Mouse (Mus musculus) intestine, embryonic 16.5 days (tissue): ENCODE measurements at regions not wholly inside any gene's neighbourhood (a gene's known extent, or its start where the extent isn't known, plus 50 kb on each side); places are given as distances from the start of the nearest gene placed in this dataset.

Source experiments
- ATAC-seq: fragments of 200-750 bp; cut with Nextera tagmentation; 2 replicates; pipeline ENCODE4 v1.8.0; 2017; ENCODE audit warnings: moderate TSS enrichment, moderate library complexity
- H3K27ac ChIP-seq: fragments of 300-500 bp; sonication (generic); 2 replicates; pipeline ENCODE4 v1.5.1; 2014; ENCODE audit warnings: mild to moderate bottlenecking, low read length
- H3K27me3 ChIP-seq: fragments of 300-500 bp; sonication (generic); replicated peaks from 2 replicates; pipeline ENCODE4 v1.6.1; 2014; ENCODE audit warnings: low read length, control low read depth, mixed read lengths; ENCODE audit not compliant: control insufficient read depth, insufficient read depth
- H3K36me3 ChIP-seq: fragments of 300-500 bp; sonication (generic); 2 replicates; pipeline ENCODE4 v1.6.1; 2014; ENCODE audit warnings: low read length, control low read depth; ENCODE audit not compliant: control insufficient read depth, insufficient read depth
- H3K4me1 ChIP-seq: fragments of 300-500 bp; sonication (generic); 2 replicates; pipeline ENCODE4 v1.6.1; 2014; ENCODE audit warnings: low read length, control low read depth, mixed read lengths; ENCODE audit not compliant: control insufficient read depth, insufficient read depth
- H3K4me2 ChIP-seq: fragments of 300-500 bp; sonication (generic); 2 replicates; pipeline ENCODE4 v1.6.1; 2014; ENCODE audit warnings: low read depth, low read length, control low read depth
- H3K4me3 ChIP-seq: fragments of 300-500 bp; sonication (generic); 2 replicates; pipeline ENCODE4 v1.5.1; 2014; ENCODE audit warnings: mild to moderate bottlenecking, low read length
- H3K9ac ChIP-seq: fragments of 300-500 bp; sonication (generic); 2 replicates; pipeline ENCODE4 v1.6.1; 2014; ENCODE audit warnings: low read depth, low read length
- H3K9me3 ChIP-seq: fragments of 300-500 bp; sonication (generic); 2 replicates; pipeline ENCODE4 v1.6.1; 2016; ENCODE audit warnings: low read length, control low read depth; ENCODE audit not compliant: control insufficient read depth
- WGBS: fragments of 180-500 bp; shearing (Covaris S2); extraction: QIAGEN DNeasy Blood & Tissue Kit; methylation state at CpG from one replicate; pipeline ENCODE4 v1.1.7; 2014; 5-methylcytosine and 5-hydroxymethylcytosine counted together

GRCm38 (mm10) chr5:15773839-15774238, 59.8 kb upstream of the Speer4c start:
- H3K9ac ChIP-seq = no peak overlapping the region
- H3K4me1 ChIP-seq = no peaks in the 10 kb centered on the region
- H3K9me3 ChIP-seq = no peaks in the 10 kb centered on the region
- H3K27ac ChIP-seq = no peak overlapping the region
- no peak overlapping the region for H3K4me2 ChIP-seq
- ATAC-seq = no peak
- no peak overlapping the region for H3K4me3 ChIP-seq
- H3K36me3 ChIP-seq = no peaks in the 10 kb centered on the region
- H3K27me3 ChIP-seq = no peaks in the 10 kb centered on the region
- 52% methylated on average over 3 of the region's 3 CpGs for WGBS

- ATAC-seq = no peak
- Histone ChIP-seq H3K36me3 (no peaks in the 10 kb centered on the region), H3K4me2 (no peak overlapping the region), H3K27me3 (no peaks in the 10 kb centered on the region), H3K9me3 (no peaks in the 10 kb centered on the region), H3K4me1 (no peaks in the 10 kb centered on the region), H3K9ac (no peak overlapping the region), H3K4me3 (no peak overlapping the region), H3K27ac (no peak overlapping the region)
- WGBS = 55% methylated on average over 3 of the region's 3 CpGs
Observed at GRCm38 (mm10) chr5:15774567-15774966, 60.5 kb upstream of the Speer4c start.

- no peaks in the 10 kb centered on the region for H3K36me3 ChIP-seq
- H3K4me3 ChIP-seq = no peak overlapping the region
- H3K27ac ChIP-seq = no peak overlapping the region
- H3K27me3 ChIP-seq = no peaks in the 10 kb centered on the region
- H3K4me2 ChIP-seq = no peak overlapping the region
- no peaks in the 10 kb centered on the region for H3K9me3 ChIP-seq
- no peak overlapping the region for H3K9ac ChIP-seq
- 69% methylated on average over 3 of the region's 3 CpGs for WGBS
- ATAC-seq = no peak
- H3K4me1 ChIP-seq = no peaks in the 10 kb centered on the region
Observed at GRCm38 (mm10) chr5:15776106-15776505, 62.0 kb upstream of the Speer4c start.

GRCm38 (mm10) chr5:15803583-15803982, 89.5 kb upstream of the Speer4c start:
- no peak for ATAC-seq
- WGBS = 83% methylated on average over 5 of the region's 5 CpGs
- no peaks in the 10 kb centered on the region for H3K27me3 ChIP-seq

GRCm38 (mm10) chr5:15816864-15817263, 102.8 kb upstream of the Speer4c start:
- no peaks in the 10 kb centered on the region for H3K9me3 ChIP-seq
- H3K27me3 ChIP-seq = no peaks in the 10 kb centered on the region
- no peak for ATAC-seq
- H3K4me1 ChIP-seq = no peaks in the 10 kb centered on the region
- H3K4me2 ChIP-seq = no peak overlapping the region
- H3K27ac ChIP-seq = no peak overlapping the region
- H3K36me3 ChIP-seq = no peaks in the 10 kb centered on the region
- WGBS = 75% methylated on average over 3 of the region's 3 CpGs
- no peak overlapping the region for H3K4me3 ChIP-seq
- no peak overlapping the region for H3K9ac ChIP-seq

More at GRCm38 (mm10) chr5:15803583-15803982, 89.5 kb upstream of the Speer4c start:
- no peaks in the 10 kb centered on the region for H3K36me3 ChIP-seq
- no peak overlapping the region for H3K9ac ChIP-seq
- no peaks in the 10 kb centered on the region for H3K4me1 ChIP-seq
- no peak overlapping the region for H3K4me2 ChIP-seq
- no peak overlapping the region for H3K27ac ChIP-seq
- no peaks in the 10 kb centered on the region for H3K9me3 ChIP-seq
- no peak overlapping the region for H3K4me3 ChIP-seq

GRCm38 (mm10) chr5:15817366-15817765, 103.3 kb upstream of the Speer4c start:
- Histone ChIP-seq H3K4me1 (no peaks in the 10 kb centered on the region), H3K9ac (no peak overlapping the region), H3K27me3 (no peaks in the 10 kb centered on the region), H3K36me3 (no peaks in the 10 kb centered on the region), H3K4me2 (no peak overlapping the region), H3K4me3 (no peak overlapping the region), H3K27ac (no peak overlapping the region), H3K9me3 (no peaks in the 10 kb centered on the region)
- 51% methylated on average over 3 of the region's 3 CpGs for WGBS
- no peak for ATAC-seq

- no peaks in the 10 kb centered on the region for H3K27me3 ChIP-seq
- no peak overlapping the region for H3K4me2 ChIP-seq
- no peaks in the 10 kb centered on the region for H3K4me1 ChIP-seq
- WGBS = 91% methylated on average over 3 of the region's 3 CpGs
- H3K36me3 ChIP-seq = no peaks in the 10 kb centered on the region
- no peak for ATAC-seq
- H3K27ac ChIP-seq = no peak overlapping the region
- H3K9me3 ChIP-seq = no peaks in the 10 kb centered on the region
- H3K4me3 ChIP-seq = no peak overlapping the region
- H3K9ac ChIP-seq = no peak overlapping the region
Observed at GRCm38 (mm10) chr5:15822989-15823388, 108.9 kb upstream of the Speer4c start.

- Histone ChIP-seq H3K36me3 (no peaks in the 10 kb centered on the region), H3K9ac (no peak overlapping the region), H3K27ac (no peak overlapping the region), H3K27me3 (no peaks in the 10 kb centered on the region), H3K4me1 (no peaks in the 10 kb centered on the region), H3K9me3 (no peaks in the 10 kb centered on the region), H3K4me2 (no peak overlapping the region), H3K4me3 (no peak overlapping the region)
- 77% methylated on average over 1 of the region's 1 CpGs for WGBS
- no peak for ATAC-seq
Observed at GRCm38 (mm10) chr5:15831527-15831926, 103.0 kb upstream of the Cacna2d1 start.

- no peaks in the 10 kb centered on the region for H3K36me3 ChIP-seq
- WGBS = 57% methylated on average over 1 of the region's 1 CpGs
Observed at GRCm38 (mm10) chr5:15832338-15832737, 102.2 kb upstream of the Cacna2d1 start.

More at GRCm38 (mm10) chr5:15832338-15832737, 102.2 kb upstream of the Cacna2d1 start:
- no peak overlapping the region for H3K4me3 ChIP-seq
- no peaks in the 10 kb centered on the region for H3K9me3 ChIP-seq
- H3K4me2 ChIP-seq = no peak overlapping the region
- H3K27ac ChIP-seq = no peak overlapping the region
- H3K9ac ChIP-seq = no peak overlapping the region
- H3K27me3 ChIP-seq = no peaks in the 10 kb centered on the region
- ATAC-seq = no peak
- no peaks in the 10 kb centered on the region for H3K4me1 ChIP-seq
